Mouse (Mus musculus) embryonic facial prominence, embryonic 11.5 days (tissue): Measurements from ENCODE around the gene Get4. TPM values are rescaled to one million over a fixed set of nuclear protein-coding genes. Genes with fewer than 3 reads are reported as not detected.

Experiments
- ATAC-seq: fragments of 200-750 bp; cut with Nextera tagmentation; replicated peaks from 2 replicates; pipeline ENCODE4 v1.8.0; 2017; ENCODE audit warnings: low read depth; ENCODE audit not compliant: insufficient number of reproducible peaks, low FRiP score, low TSS enrichment
- DNase-seq: peaks from one replicate; pipeline ENCODE4 v3.0.0-alpha.2; 2015; ENCODE audit warnings: low spot score
- H3K27ac ChIP-seq: fragments of 300-500 bp; sonication (generic); replicated peaks from 2 replicates; pipeline ENCODE4 v1.5.1; 2014; ENCODE audit warnings: mild to moderate bottlenecking, low read depth, low read length, control low read depth
- H3K27me3 ChIP-seq: fragments of 300-500 bp; sonication (generic); 2 replicates; pipeline ENCODE4 v1.6.1; 2014; ENCODE audit warnings: mild to moderate bottlenecking, low read length, moderate library complexity, mixed read lengths; ENCODE audit not compliant: control insufficient read depth, insufficient read depth
- H3K36me3 ChIP-seq: fragments of 300-500 bp; sonication (generic); replicated peaks from 2 replicates; pipeline ENCODE4 v1.6.1; 2014; ENCODE audit warnings: low read depth, mild to moderate bottlenecking, low read length, moderate library complexity, mixed read lengths; ENCODE audit not compliant: control insufficient read depth, insufficient read depth
- H3K4me1 ChIP-seq: fragments of 300-500 bp; sonication (generic); 2 replicates; pipeline ENCODE4 v1.6.1; 2014; ENCODE audit warnings: low read length, mixed read lengths; ENCODE audit not compliant: control insufficient read depth, insufficient read depth
- H3K4me2 ChIP-seq: fragments of 300-500 bp; sonication (generic); 2 replicates; pipeline ENCODE4 v1.6.1; 2014; ENCODE audit warnings: low read depth, mild to moderate bottlenecking, control low read depth, low read length, moderate library complexity
- H3K4me3 ChIP-seq: fragments of 300-500 bp; sonication (generic); 2 replicates; pipeline ENCODE4 v1.5.1; 2014; ENCODE audit warnings: low read depth, low read length, control low read depth
- H3K9ac ChIP-seq: fragments of 300-500 bp; sonication (generic); replicated peaks from 2 replicates; pipeline ENCODE4 v1.6.1; 2014; ENCODE audit warnings: mild to moderate bottlenecking, control low read depth, low read length
- H3K9me3 ChIP-seq: fragments of 300-500 bp; sonication (generic); replicated peaks from 2 replicates; pipeline ENCODE4 v1.6.1; 2016; ENCODE audit warnings: mild to moderate bottlenecking, low read length, inconsistent platforms, mixed read lengths; ENCODE audit not compliant: control insufficient read depth
- WGBS: fragments of 180-500 bp; shearing (Covaris S2); extraction: QIAGEN DNeasy Blood & Tissue Kit; methylation state at CpG from one replicate; pipeline ENCODE4 v1.1.7; 2014; 5-methylcytosine and 5-hydroxymethylcytosine counted together
- polyA plus RNA-seq: library from polyadenylated mRNA; unstranded; fragments of >200 nt; fragmentation: Nextera tagmentation; extraction: Ambion mirVana; gene quantifications from 2 replicates; pipeline ENCODE4 v1.2.1, GENCODE M21; 2014

Gene Get4
- polyA plus RNA-seq, 1 experiment from 2014 or later, result 123 TPM

GRCm38 (mm10) chr5:139227236-139227635 lies 24.9 kb upstream of the Get4 start:
- peaks cover 5% of the 10 kb centered on the region for H3K36me3 ChIP-seq
- H3K9me3 ChIP-seq, result no peaks in the 10 kb centered on the region
- 89% methylated on average over 4 of the region's 4 CpGs for WGBS
- no peak overlapping the region for H3K27ac ChIP-seq
- ATAC-seq (no peak), DNase-seq (no peak)
- H3K4me1 ChIP-seq, result no peaks in the 10 kb centered on the region
- H3K9ac ChIP-seq, result no peak overlapping the region
- H3K27me3 ChIP-seq, result no peaks in the 10 kb centered on the region
- H3K4me3 ChIP-seq, result no peak overlapping the region
- H3K4me2 ChIP-seq, result no peak overlapping the region

- H3K9me3 ChIP-seq, result no peaks in the 10 kb centered on the region
- no peaks in the 10 kb centered on the region for H3K4me1 ChIP-seq
- DNase-seq (no peak), ATAC-seq (no peak)
- H3K4me3 ChIP-seq, result no peak overlapping the region
- WGBS, result 98% methylated on average over 2 of the region's 2 CpGs
- peaks cover 5% of the 10 kb centered on the region for H3K36me3 ChIP-seq
- no peak overlapping the region for H3K4me2 ChIP-seq
- H3K27me3 ChIP-seq, result no peaks in the 10 kb centered on the region
- H3K9ac ChIP-seq, result no peak overlapping the region
- H3K27ac ChIP-seq, result no peak overlapping the region
These were observed 24.5 kb upstream of the Get4 start for GRCm38 (mm10) chr5:139227645-139228044.

- DNase-seq (no peak), ATAC-seq (no peak)
- peaks cover 5% of the 10 kb centered on the region for H3K36me3 ChIP-seq
- H3K27ac ChIP-seq, result no peak overlapping the region
- no peaks in the 10 kb centered on the region for H3K27me3 ChIP-seq
- H3K4me3 ChIP-seq, result no peak overlapping the region
- no peaks in the 10 kb centered on the region for H3K4me1 ChIP-seq
- no peaks in the 10 kb centered on the region for H3K9me3 ChIP-seq
- WGBS, result 93% methylated on average over 3 of the region's 3 CpGs
- no peak overlapping the region for H3K4me2 ChIP-seq
- no peak overlapping the region for H3K9ac ChIP-seq
These were observed 23.8 kb upstream of the Get4 start for GRCm38 (mm10) chr5:139228318-139228717.

- 91% methylated on average over 3 of the region's 3 CpGs for WGBS
- Histone ChIP-seq H3K27me3 (no peaks in the 10 kb centered on the region), H3K4me1 (no peaks in the 10 kb centered on the region), H3K9ac (no peak overlapping the region), H3K4me2 (no peak overlapping the region), H3K9me3 (no peaks in the 10 kb centered on the region), H3K4me3 (no peak overlapping the region), H3K27ac (no peak overlapping the region), H3K36me3 (peaks cover 15% of the 10 kb centered on the region)
- DNase-seq (no peak), ATAC-seq (no peak)
These were observed 22.4 kb upstream of the Get4 start for GRCm38 (mm10) chr5:139229716-139230115.

- Histone ChIP-seq H3K27ac (no peak overlapping the region), H3K36me3 (peaks cover 18% of the 10 kb centered on the region), H3K4me1 (no peaks in the 10 kb centered on the region), H3K27me3 (no peaks in the 10 kb centered on the region), H3K9ac (no peak overlapping the region), H3K4me2 (no peak overlapping the region), H3K4me3 (no peak overlapping the region), H3K9me3 (no peaks in the 10 kb centered on the region)
- ATAC-seq (no peak), DNase-seq (no peak)
- 89% methylated on average over 3 of the region's 3 CpGs for WGBS
These were observed 20.0 kb upstream of the Get4 start for GRCm38 (mm10) chr5:139232083-139232482.

- DNase-seq (no peak), ATAC-seq (no peak)
- H3K9me3 ChIP-seq, result no peaks in the 10 kb centered on the region
- H3K36me3 ChIP-seq, result peaks cover 21% of the 10 kb centered on the region
- no peak overlapping the region for H3K9ac ChIP-seq
- H3K27me3 ChIP-seq, result no peaks in the 10 kb centered on the region
- no peak overlapping the region for H3K4me3 ChIP-seq
- WGBS, result 88% methylated on average over 4 of the region's 4 CpGs
- H3K27ac ChIP-seq, result no peak overlapping the region
- H3K4me2 ChIP-seq, result no peak overlapping the region
- no peaks in the 10 kb centered on the region for H3K4me1 ChIP-seq
These were observed 17.7 kb upstream of the Get4 start for GRCm38 (mm10) chr5:139234423-139234822.

GRCm38 (mm10) chr5:139237436-139237835 lies 14.7 kb upstream of the Get4 start:
- Histone ChIP-seq H3K9ac (no peak overlapping the region), H3K27me3 (no peaks in the 10 kb centered on the region), H3K4me2 (no peak overlapping the region), H3K4me1 (no peaks in the 10 kb centered on the region), H3K27ac (no peak overlapping the region), H3K9me3 (no peaks in the 10 kb centered on the region), H3K36me3 (peaks cover 24% of the 10 kb centered on the region), H3K4me3 (no peak overlapping the region)
- ATAC-seq (no peak), DNase-seq (no peak)
- WGBS, result 85% methylated on average over 4 of the region's 4 CpGs

- H3K36me3 ChIP-seq, result peaks cover 11% of the 10 kb centered on the region
- no peak overlapping the region for H3K4me3 ChIP-seq
- no peaks in the 10 kb centered on the region for H3K4me1 ChIP-seq
- H3K4me2 ChIP-seq, result no peak overlapping the region
- H3K9ac ChIP-seq, result no peak overlapping the region
- ATAC-seq (no peak), DNase-seq (no peak)
- H3K9me3 ChIP-seq, result no peaks in the 10 kb centered on the region
- 92% methylated on average over 15 of the region's 15 CpGs for WGBS
- no peak overlapping the region for H3K27ac ChIP-seq
- H3K27me3 ChIP-seq, result no peaks in the 10 kb centered on the region
These were observed 10.9 kb upstream of the Get4 start for GRCm38 (mm10) chr5:139241022-139241761.
